Mouse (Mus musculus): ENCODE measurements at regions not wholly inside any gene's neighbourhood (a gene's known extent, or its start where the extent isn't known, plus 50 kb on each side); places are given as distances from the start of the nearest gene placed in this dataset.

DNA sequence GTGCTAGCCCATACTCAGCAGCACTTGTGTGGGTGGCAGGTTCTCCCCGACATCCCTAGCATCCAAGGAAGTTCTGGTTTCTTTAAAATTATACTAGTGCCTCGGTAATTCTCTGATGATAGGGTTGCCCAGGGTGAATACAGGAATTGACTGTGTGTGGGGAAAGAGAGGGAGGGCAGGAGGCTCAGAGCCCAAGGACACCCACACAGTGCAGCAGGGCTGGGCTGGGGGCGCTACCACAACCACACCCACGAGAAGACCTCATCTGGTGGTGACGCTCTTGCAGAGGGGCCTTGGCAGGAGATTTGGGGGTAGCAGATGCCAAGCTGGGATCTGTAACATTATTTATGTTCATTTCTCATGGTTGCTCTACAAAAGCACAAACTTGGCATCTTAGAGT lies 125.7 kb downstream of the Dicer1 start:
- TF ChIP-seq POLR2A (IDR thresholded peaks at IDR 0.05; ENCODE audit: extremely low read depth, insufficient read depth, low read length) (no peak), CTCF (IDR thresholded peaks at IDR 0.05; ENCODE audit: extremely low read depth, insufficient read depth, low read length) (no peak)
